Comparison of ENCODE assay signal across 9 mouse cellular contexts in the genomic region with DNA sequence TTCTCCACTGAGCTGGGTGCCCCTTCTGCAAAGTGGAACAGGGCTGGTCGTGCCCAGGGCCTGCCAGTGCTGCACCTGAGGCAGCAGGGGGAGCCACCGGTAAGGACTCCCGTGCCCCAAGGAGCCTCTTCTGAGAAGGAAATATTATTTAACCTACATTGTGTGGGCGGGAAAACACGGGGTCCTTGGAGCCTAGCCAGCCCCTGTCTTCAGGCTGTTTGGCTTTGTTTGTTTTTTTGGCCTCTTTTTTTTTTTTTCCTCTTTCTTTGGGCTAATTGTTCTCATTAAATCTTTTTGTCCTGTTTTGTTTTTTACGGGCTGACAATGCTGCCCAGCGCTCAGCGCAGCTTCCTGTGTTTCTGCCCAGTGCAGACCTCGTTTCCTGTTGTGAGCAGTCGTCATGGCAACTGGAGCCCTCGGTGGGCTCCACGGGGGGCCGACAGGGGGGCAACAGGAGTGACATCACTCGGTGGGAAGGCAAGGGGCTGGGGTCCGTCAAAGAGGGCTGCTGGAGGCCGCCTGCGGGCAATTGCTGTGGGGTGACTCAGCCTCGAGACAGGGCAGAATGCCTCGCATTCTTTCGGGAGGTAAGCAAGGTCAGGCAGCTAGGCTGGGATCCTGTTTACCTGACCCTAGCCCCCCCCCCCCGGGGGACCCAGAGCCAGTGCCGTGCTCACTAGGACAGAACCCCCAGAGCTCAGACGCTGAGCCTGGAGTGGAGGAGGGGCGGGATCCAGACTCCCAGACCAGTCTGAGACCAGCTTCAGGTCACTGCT. TPM values are rescaled to one million over a fixed set of nuclear protein-coding genes. Genes with fewer than 3 reads are reported as not detected.
DNase-seq lines count a peak whose midpoint lies in the region; ATAC-seq and TF ChIP-seq lines count a peak whose summit lies in the region.
"Had no signal": no experiment of that assay in that cellular context is flagged by ENCODE, and none has a peak within 500 bp of the region (broad histone marks: within the 10 kb centered on the region; RNA-seq: fewer than 3 reads in every experiment).

No protein-coding gene starts in this region.

- H3K36me3 ChIP-seq in heart, adult 2 months (ENCODE audit: control insufficient read depth, insufficient read depth, low read length): no peaks in the 10 kb centered on the region
- no peaks in the 10 kb centered on the region for H3K36me3 ChIP-seq in neural tube, embryonic 13.5 days

- peak overlapping the region; percentile 31 for H3K9ac ChIP-seq in heart, adult 2 months (ENCODE audit: low read depth, low read length)
- peak overlapping the region; percentile 70 for H3K9ac ChIP-seq in neural tube, embryonic 13.5 days

- peak; percentile 88 for DNase-seq in 3134 (ENCODE audit: extremely low read depth, insufficient read length, low spot score)
- peak; percentile 97 for DNase-seq in Muller cell, postnatal 12 days (ENCODE audit: inconsistent ontology term)
- peak; percentile 75 to 79 for DNase-seq in cerebellum, postnatal 36 days
- peak; percentile 76 for DNase-seq in heart, adult 2 months
- DNase-seq in kidney, adult 11 months: peak; percentile 79
- peak; percentile 78 to 81 for DNase-seq in lung, adult 18-20 months
- DNase-seq in thymus, postnatal 25 days: peak; percentile 88

- peaks cover 22% of the 10 kb centered on the region for H3K4me1 ChIP-seq in heart, adult 2 months (ENCODE audit: control insufficient read depth, insufficient read depth, low read length)
- H3K4me1 ChIP-seq in neural tube, embryonic 13.5 days (replicated peaks): peaks cover 34% of the 10 kb centered on the region

- TF ChIP-seq EP300 in heart, adult 2 months (IDR thresholded peaks at IDR 0.05; ENCODE audit: insufficient read depth, low read depth, low read length): peak; percentile 83

- H3K79me2 ChIP-seq in heart, adult 2 months (replicated peaks; ENCODE audit: control insufficient read depth, insufficient read depth, low read length): no peaks in the 10 kb centered on the region

- H3K9me3 ChIP-seq in neural tube, embryonic 13.5 days: no peaks in the 10 kb centered on the region

- peak overlapping the region; percentile 80 for H3K27ac ChIP-seq in heart, adult 2 months
- peak overlapping the region; percentile 71 for H3K27ac ChIP-seq in neural tube, embryonic 13.5 days (replicated peaks)

- no peaks in the 10 kb centered on the region for H3K27me3 ChIP-seq in heart, adult 2 months (ENCODE audit: control insufficient read depth, insufficient read depth, low read length)
- no peaks in the 10 kb centered on the region for H3K27me3 ChIP-seq in neural tube, embryonic 13.5 days

- TF ChIP-seq CTCF in heart, adult 2 months (IDR thresholded peaks at IDR 0.05): peak; percentile 87

- TF ChIP-seq POLR2A in heart, adult 2 months (IDR thresholded peaks at IDR 0.05; ENCODE audit: insufficient read depth, low read depth, low read length): no peak

- intact Hi-C loops in heart, adult 2 months (cut with DNase I): loop anchor here (1.0 to 2.0 kb wide), 2 partner anchors 60 to 101 kb away; no protein-coding TSS in a partner anchor

- H3K4me3 ChIP-seq in heart, adult 2 months: peak overlapping the region; percentile 18; the same call in 1 of the 2 replicates
- H3K4me3 ChIP-seq in neural tube, embryonic 13.5 days: peak overlapping the region; percentile 30
- H3K4me3 ChIP-seq: erythroblast, embryonic 14.5 days had no signal

- H3K4me2 ChIP-seq in neural tube, embryonic 13.5 days: peak overlapping the region; percentile 57

- ATAC-seq in neural tube, embryonic 13.5 days (ENCODE audit: low read depth): peak; percentile 55

- WGBS in heart, adult 2 months: 8% methylated on average over 24 of the region's 24 CpGs
- 2% methylated on average over 24 of the region's 24 CpGs for WGBS in neural tube, embryonic 13.5 days

RNA-seq across cellular contexts. Expression of a gene that starts 20.5 kb away (rescaled TPM):
- total RNA-seq in heart, adult 2 months (2021): 10 to 100 TPM; 18.9 to 21.7 TPM
- 21.4 and 31.6 TPM in 2 replicates for polyA plus RNA-seq in heart, adult 2 months (2012; rRNA removed)
- polyA plus RNA-seq in neural tube, embryonic 13.5 days (2015; fragmentation: Nextera tagmentation; extraction: Ambion mirVana): 3.0 and 3.3 TPM in 2 replicates

RNA-seq across cellular contexts. Expression of a gene that starts 59.0 kb away (rescaled TPM):
- 1 to 10 TPM; 6.8 to 7.1 TPM for total RNA-seq in heart, adult 2 months (2021)
- polyA plus RNA-seq in heart, adult 2 months (2012; rRNA removed): 13.9 and 16.3 TPM in 2 replicates
- 4.6 and 5.2 TPM in 2 replicates for polyA plus RNA-seq in neural tube, embryonic 13.5 days (2015; fragmentation: Nextera tagmentation; extraction: Ambion mirVana)

Comparison
In these comparisons a context has a peak if more than half of its experiments do, and no peak if none do; other contexts are left out.
1. Peak in every context shown above with its lines: DNase-seq, ATAC-seq, H3K4me3 ChIP-seq and H3K27ac ChIP-seq.